Mouse (Mus musculus) CH12.LX (cell line): ENCODE data around the gene Pfdn2. TPM values are rescaled to one million over a fixed set of nuclear protein-coding genes. Genes with fewer than 3 reads are reported as not detected.

ENCODE experiments used
- DNase-seq: peaks from one replicate; pipeline ENCODE4 v3.0.0-alpha.2; 2013; ENCODE audit errors: extremely low read depth
- H3K27ac ChIP-seq: 2 replicates; pipeline ENCODE4 v1.5.1; 2012; ENCODE audit warnings: low read depth, mild to moderate bottlenecking, control low read depth, moderate library complexity; ENCODE audit not compliant: insufficient read depth
- H3K27me3 ChIP-seq: replicated peaks from 2 replicates; pipeline ENCODE3; 2012; ENCODE audit warnings: inconsistent platforms
- H3K36me3 ChIP-seq, 2 experiments: replicated peaks in 1 of 2; 2 replicates each; pipeline versions ENCODE3 to v1.6.1; 2012; ENCODE audit warnings: inconsistent platforms in 1 of 2, low read length in 1 of 2, mild to moderate bottlenecking in 1 of 2, mixed read lengths in 1 of 2, moderate library complexity in 1 of 2; ENCODE audit not compliant: control insufficient read depth in 1 of 2, insufficient read depth in 1 of 2
- H3K4me1 ChIP-seq, 2 experiments: 2 replicates each; pipeline ENCODE4 v1.6.1; 2012; ENCODE audit warnings: inconsistent platforms in 1 of 2, moderate library complexity in 1 of 2; ENCODE audit not compliant: insufficient read depth in 2 of 2, control insufficient read depth in 1 of 2
- H3K4me2 ChIP-seq: 2 replicates; pipeline ENCODE4 v1.6.1; 2012; ENCODE audit warnings: low read depth, mild to moderate bottlenecking, control low read depth; ENCODE audit not compliant: poor library complexity, insufficient read depth, severe bottlenecking
- H3K4me3 ChIP-seq, 3 experiments: fragments of 150-350 bp in 1 of 3; sonication (generic) in 1 of 3; replicated peaks in 1 of 3; 2 replicates each; pipeline versions ENCODE3 to v1.5.1; 2011 to 2012; ENCODE audit warnings: low read depth in 2 of 3, low read length in 2 of 3, mild to moderate bottlenecking in 2 of 3, moderate library complexity in 2 of 3, control low read depth in 1 of 3, improper control_type of control experiment in 1 of 3, inconsistent platforms in 1 of 3, mixed read lengths in 1 of 3; ENCODE audit not compliant: poor library complexity in 1 of 3
- H3K79me2 ChIP-seq: replicated peaks from 2 replicates; pipeline ENCODE4 v1.6.1; 2012; ENCODE audit warnings: mild to moderate bottlenecking, moderate library complexity; ENCODE audit not compliant: control insufficient read depth, poor library complexity, insufficient read depth, severe bottlenecking; ENCODE audit errors: extremely low read depth
- H3K9ac ChIP-seq: 2 replicates; pipeline ENCODE4 v1.6.1; 2012; ENCODE audit warnings: low read depth, mild to moderate bottlenecking, control low read depth, moderate library complexity; ENCODE audit not compliant: insufficient read depth
- H3K9me3 ChIP-seq: replicated peaks from 2 replicates; pipeline ENCODE3; 2012; ENCODE audit warnings: low read length, inconsistent platforms, mixed read lengths
- BHLHE40 ChIP-seq: IDR thresholded peaks from 2 replicates; pipeline ENCODE4 v1.6.1; 2011; ENCODE audit warnings: mild to moderate bottlenecking, low read depth, low read length, improper control_type of control experiment
- CTCF ChIP-seq, 2 experiments: IDR thresholded peaks in 1 of 2; conservative IDR thresholded peaks in 1 of 2; 2 replicates each; pipeline ENCODE4 v1.5.1; 2011 to 2012; ENCODE audit warnings: low read depth in 2 of 2, low read length in 2 of 2, improper control_type of control experiment in 1 of 2, inconsistent platforms in 1 of 2, mild to moderate bottlenecking in 1 of 2, moderate library complexity in 1 of 2
- EP300 ChIP-seq: IDR thresholded peaks from 2 replicates; pipeline ENCODE4 v1.6.1; 2011; ENCODE audit warnings: low read length, improper control_type of control experiment
- ETS1 ChIP-seq: conservative IDR thresholded peaks from 2 replicates; pipeline ENCODE4 v1.6.1; 2012; ENCODE audit warnings: low read depth, mild to moderate bottlenecking, inconsistent platforms, low read length, improper control_type of control experiment, moderate library complexity
- HCFC1 ChIP-seq: IDR thresholded peaks from 2 replicates; pipeline ENCODE4 v1.6.1; 2012; ENCODE audit warnings: low read depth, mild to moderate bottlenecking, inconsistent platforms, low read length, improper control_type of control experiment
- IRF4 ChIP-seq: IDR thresholded peaks from 2 replicates; pipeline ENCODE4 v1.6.1; 2014; ENCODE audit warnings: low read depth, mild to moderate bottlenecking, inconsistent platforms, low read length, improper control_type of control experiment
- JUND ChIP-seq: conservative IDR thresholded peaks from 2 replicates; pipeline ENCODE4 v1.6.1; 2011; ENCODE audit warnings: low read depth, low read length, improper control_type of control experiment
- KAT2A ChIP-seq: IDR thresholded peaks from 2 replicates; pipeline ENCODE4 v1.6.1; 2012; ENCODE audit warnings: low read length, improper control_type of control experiment, inconsistent platforms; ENCODE audit not compliant: insufficient replicate concordance
- MAZ ChIP-seq: IDR thresholded peaks from 2 replicates; pipeline ENCODE4 v1.6.1; 2012; ENCODE audit warnings: low read depth, mild to moderate bottlenecking, inconsistent platforms, low read length, improper control_type of control experiment, moderate library complexity
- MXI1 ChIP-seq: IDR thresholded peaks from 2 replicates; pipeline ENCODE4 v1.6.1; 2011; ENCODE audit warnings: mild to moderate bottlenecking, low read depth, low read length, improper control_type of control experiment
- POLR2AphosphoS2 ChIP-seq: IDR thresholded peaks from 2 replicates; pipeline ENCODE4 v1.6.1; 2011; ENCODE audit warnings: low read depth, low read length, improper control_type of control experiment
- RAD21 ChIP-seq: IDR thresholded peaks from 2 replicates; pipeline ENCODE4 v1.6.1; 2011; ENCODE audit warnings: low read depth, mild to moderate bottlenecking, low read length, improper control_type of control experiment, moderate library complexity
- SMC3 ChIP-seq: IDR thresholded peaks from 2 replicates; pipeline ENCODE4 v1.6.1; 2011; ENCODE audit warnings: low read depth, low read length, improper control_type of control experiment
- TBP ChIP-seq: conservative IDR thresholded peaks from 2 replicates; pipeline ENCODE4 v1.6.1; 2011; ENCODE audit warnings: low read depth, low read length, improper control_type of control experiment
- ZC3H11A ChIP-seq: IDR thresholded peaks from 2 replicates; pipeline ENCODE4 v1.6.1; 2012; ENCODE audit warnings: low read depth, mild to moderate bottlenecking, inconsistent platforms, low read length, improper control_type of control experiment
- ZNF384 ChIP-seq: IDR thresholded peaks from 2 replicates; pipeline ENCODE4 v1.6.1; 2012; ENCODE audit warnings: low read depth, low read length, improper control_type of control experiment, inconsistent platforms
- dilution Hi-C: fragments of 300-500 bp; cut with MboI; formaldehyde crosslinking; loops from 2 replicates; pipeline ENCODE4 v1.14.3; 2020; ENCODE audit warnings: low sequenced_read_pairs; ENCODE audit not compliant: extremely low pct_unique_long_range_greater_than_20kb, extremely low pct_ligation_motif_present
- in situ Hi-C: fragments of 300-500 bp; cut with MboI; formaldehyde crosslinking; loops from 3 replicates; pipeline ENCODE4 v1.14.3; 2019; ENCODE audit warnings: low sequenced_read_pairs, low pct_ligation_motif_present, low pct_unique_long_range_greater_than_20kb, mixed read lengths
- polyA plus RNA-seq: library from polyadenylated mRNA; unstranded; fragments of >175 nt; gene quantifications from 2 replicates; pipeline ENCODE4 v1.2.1, GENCODE M21; 2012; ENCODE audit warnings: low read depth; ENCODE audit not compliant: insufficient read length
- total RNA-seq, 2 experiments: library from RNA; depleted of rRNA; stranded (reverse); fragments of 300-350 nt in 1 of 2; fragments of >200 nt in 1 of 2; gene quantifications; 2 replicates each; pipeline ENCODE4 v1.2.3; 2012 to 2014

Pfdn2 gene
- total and polyA plus RNA-seq, 3 experiments = 25.2 to 292 (median 33.0) TPM

DNA sequence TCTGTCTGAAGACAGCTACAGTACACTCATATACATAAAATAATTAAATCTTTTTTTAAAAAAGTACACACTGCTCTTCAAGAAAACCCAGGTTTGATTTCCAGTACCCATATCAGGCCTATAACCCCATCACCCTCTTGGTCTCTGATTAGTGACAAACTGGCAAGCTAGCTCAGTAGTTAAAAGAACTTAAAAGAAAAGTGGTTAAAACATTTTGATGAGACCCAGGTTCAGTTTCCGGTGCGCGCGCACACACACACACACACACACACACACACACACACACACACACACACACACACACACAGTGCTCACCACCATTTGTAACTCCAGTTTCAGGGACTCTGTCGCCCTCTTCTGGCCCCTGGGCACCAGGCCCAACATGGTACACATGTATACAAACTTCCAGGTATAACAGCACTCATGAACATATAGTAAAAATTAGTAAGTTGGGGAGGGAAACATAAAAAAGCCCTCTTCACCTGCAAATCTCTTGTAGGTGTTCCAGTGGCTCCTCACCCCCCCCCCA is 10.4 kb downstream of the Pfdn2 start:
- in situ Hi-C loops = no loop called here
- H3K36me3 ChIP-seq = peaks cover 32 to 75% of the 10 kb centered on the region in 2 experiments
- peaks cover 6% of the 10 kb centered on the region for H3K9me3 ChIP-seq
- H3K27me3 ChIP-seq = no peaks in the 10 kb centered on the region
- dilution Hi-C loops = no loop called here
- no peak overlapping the region for H3K4me3 ChIP-seq
- no peak overlapping the region for H3K27ac ChIP-seq
- no peak overlapping the region for H3K4me2 ChIP-seq
- peaks cover 40% of the 10 kb centered on the region for H3K79me2 ChIP-seq
- DNase-seq = peak; percentile 43
- no peak overlapping the region for H3K9ac ChIP-seq
- TF ChIP-seq ZC3H11A (no peak), CTCF (conservative IDR thresholded peaks at IDR 0.05 in 1 of 2, IDR thresholded peaks at IDR 0.05 in 1 of 2; ENCODE audit: low read depth in 2 of 2, low read length in 2 of 2) (peak in 1 of 2 experiments; percentile 70; a peak in 2 of 4 replicates), MXI1 (no peak), EP300 (no peak), ZNF384 (0 out of 2 replicates have a peak, but pooled peaks have one; percentile 7), HCFC1 (no peak), SMC3 (peak; percentile 57), BHLHE40 (no peak), MAZ (no peak), JUND (no peak), POLR2AphosphoS2 (no peak), IRF4 (peak; percentile 30; the same call in 1 of the 2 replicates), KAT2A (no peak), TBP (no peak), RAD21 (peak; percentile 51)
- TF ChIP-seq, all 38 proteins: peak for 5
- peaks cover 0 to 13% of the 10 kb centered on the region in 2 experiments; a peak in 1 of 4 replicates for H3K4me1 ChIP-seq

DNA sequence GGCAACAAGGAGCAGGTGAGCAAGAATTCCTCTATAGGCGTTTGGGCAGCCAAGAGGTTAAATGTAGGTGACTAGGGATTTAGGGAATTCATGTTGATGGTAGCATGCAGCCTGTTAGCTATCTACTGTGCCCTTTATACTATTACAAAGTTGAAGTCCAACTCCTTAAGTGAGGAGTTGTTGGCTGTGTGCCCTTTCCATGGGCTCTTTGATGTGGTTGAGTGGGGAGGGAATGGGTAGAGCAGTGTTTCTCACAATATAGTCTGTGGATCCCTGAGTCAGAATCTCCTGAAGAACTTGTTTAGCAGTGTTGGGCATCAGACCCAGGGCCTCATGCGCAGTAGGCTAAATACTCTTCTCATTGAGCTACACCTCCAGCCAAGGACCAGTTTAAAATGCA is 11.3 kb downstream of the Pfdn2 start:
- dilution Hi-C loops = no loop called here
- no peak overlapping the region for H3K9ac ChIP-seq
- H3K36me3 ChIP-seq = peaks cover 32 to 74% of the 10 kb centered on the region in 2 experiments
- no peak for TF ChIP-seq ETS1
- H3K4me1 ChIP-seq = peaks cover 0 to 10% of the 10 kb centered on the region in 2 experiments; a peak in 1 of 4 replicates
- no peak for DNase-seq
- in situ Hi-C loops = no loop called here
- no peak overlapping the region for H3K27ac ChIP-seq
- H3K4me2 ChIP-seq = no peak overlapping the region
- H3K79me2 ChIP-seq = peaks cover 32% of the 10 kb centered on the region
- peaks cover 6% of the 10 kb centered on the region for H3K9me3 ChIP-seq
- no peak overlapping the region for H3K4me3 ChIP-seq
- H3K27me3 ChIP-seq = no peaks in the 10 kb centered on the region
